Mouse (Mus musculus) intestine, postnatal 0 days (tissue): ENCODE data around the gene Copz2. TPM values are rescaled to one million over a fixed set of nuclear protein-coding genes. Genes with fewer than 3 reads are reported as not detected.

Source experiments
- ATAC-seq: fragments of 200-750 bp; cut with Nextera tagmentation; 2 replicates; pipeline ENCODE4 v1.8.0; 2017; ENCODE audit warnings: mild to moderate bottlenecking, moderate TSS enrichment, moderate library complexity
- H3K27ac ChIP-seq: fragments of 300-500 bp; sonication (generic); 2 replicates; pipeline ENCODE4 v1.5.1; 2014; ENCODE audit warnings: mild to moderate bottlenecking, low read depth, low read length, moderate library complexity
- H3K27me3 ChIP-seq: fragments of 300-500 bp; sonication (generic); replicated peaks from 2 replicates; pipeline ENCODE4 v1.6.1; 2014; ENCODE audit warnings: low read length, mixed read lengths; ENCODE audit not compliant: control insufficient read depth, insufficient read depth
- H3K36me3 ChIP-seq: fragments of 300-500 bp; sonication (generic); 2 replicates; pipeline ENCODE4 v1.6.1; 2014; ENCODE audit warnings: mild to moderate bottlenecking, moderate library complexity; ENCODE audit not compliant: control insufficient read depth, insufficient read depth
- H3K4me1 ChIP-seq: fragments of 300-500 bp; sonication (generic); replicated peaks from 2 replicates; pipeline ENCODE4 v1.6.1; 2014; ENCODE audit warnings: antibody characterized with exemption, low read length, mixed read lengths; ENCODE audit not compliant: control insufficient read depth, insufficient read depth
- H3K4me2 ChIP-seq: fragments of 300-500 bp; sonication (generic); replicated peaks from 2 replicates; pipeline ENCODE4 v1.6.1; 2014; ENCODE audit warnings: low read depth, mild to moderate bottlenecking, moderate library complexity
- H3K4me3 ChIP-seq: fragments of 300-500 bp; sonication (generic); 2 replicates; pipeline ENCODE4 v1.5.1; 2014; ENCODE audit warnings: low read depth, low read length
- H3K9ac ChIP-seq: fragments of 300-500 bp; sonication (generic); 2 replicates; pipeline ENCODE4 v1.6.1; 2014; ENCODE audit warnings: mild to moderate bottlenecking, low read depth, low read length
- H3K9me3 ChIP-seq: fragments of 300-500 bp; sonication (generic); 2 replicates; pipeline ENCODE4 v1.6.1; 2016; ENCODE audit warnings: mixed run types; ENCODE audit not compliant: control insufficient read depth
- CTCF ChIP-seq: sonication (generic); IDR thresholded peaks from 2 replicates; pipeline ENCODE4 v1.5.1; 2016; ENCODE audit warnings: low read depth, mild to moderate bottlenecking, control low read depth, antibody characterized with exemption, moderate library complexity
- WGBS: fragments of 180-500 bp; shearing (Covaris S2); extraction: QIAGEN DNeasy Blood & Tissue Kit; methylation state at CpG from one replicate; pipeline ENCODE4 v1.1.7; 2014; 5-methylcytosine and 5-hydroxymethylcytosine counted together
- polyA plus RNA-seq: library from polyadenylated mRNA; unstranded; fragments of >200 nt; fragmentation: Nextera tagmentation; extraction: Ambion mirVana; gene quantifications from 2 replicates; pipeline ENCODE4 v1.2.1, GENCODE M21; 2015

Gene Copz2
- polyA plus RNA-seq, 1 experiment from 2014 or later, result 46.8 TPM

DNA sequence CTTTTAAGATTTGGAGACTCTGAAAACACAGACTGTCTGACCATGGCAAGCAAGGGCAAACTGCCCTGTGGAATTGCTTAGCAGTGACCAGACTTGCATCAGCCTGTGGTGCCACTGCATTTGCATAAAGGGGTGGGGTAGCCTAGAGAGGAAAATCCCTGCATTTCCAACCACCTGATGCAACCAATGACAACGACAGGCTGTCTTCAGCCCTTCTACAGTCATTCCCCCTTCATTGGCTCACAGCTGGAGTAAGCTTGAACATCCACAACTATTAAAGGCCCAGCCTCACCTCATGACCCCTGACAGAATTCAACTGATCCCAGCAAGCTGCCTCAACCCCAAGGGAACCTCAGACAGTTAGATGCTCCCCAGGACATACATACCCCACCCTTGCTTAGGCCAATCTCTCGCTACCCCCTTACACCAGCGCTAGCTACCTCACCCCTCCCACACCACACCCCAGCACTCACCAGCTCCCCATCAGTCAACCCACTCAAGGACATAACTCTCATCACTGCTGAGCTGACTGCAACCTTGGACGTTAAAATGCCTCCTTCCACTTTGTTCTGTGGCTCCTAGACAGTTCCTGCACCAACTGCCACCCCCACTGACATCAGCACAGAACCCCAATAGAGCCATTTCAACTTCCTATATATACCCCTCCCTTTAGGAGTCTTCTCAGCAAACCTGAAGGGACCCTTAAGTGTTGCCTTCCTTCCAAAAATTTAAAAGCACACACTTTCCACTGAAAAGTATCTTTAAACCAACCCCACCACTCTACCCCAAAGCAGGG, 26.8 kb upstream of the Copz2 start:
- H3K36me3 ChIP-seq, result peaks cover 58% of the 10 kb centered on the region
- TF ChIP-seq CTCF, result no peak
- WGBS, result 42% methylated on average over 4 of the region's 4 CpGs
- H3K27me3 ChIP-seq, result no peaks in the 10 kb centered on the region
- H3K9ac ChIP-seq, result no peak overlapping the region
- H3K9me3 ChIP-seq, result no peaks in the 10 kb centered on the region
- H3K4me2 ChIP-seq, result peak overlapping the region; percentile 84; the same call in 1 of the 2 replicates
- H3K27ac ChIP-seq, result no peak overlapping the region
- no peak for ATAC-seq
- peak overlapping the region; percentile 40 for H3K4me3 ChIP-seq
- peaks cover 25% of the 10 kb centered on the region for H3K4me1 ChIP-seq

DNA sequence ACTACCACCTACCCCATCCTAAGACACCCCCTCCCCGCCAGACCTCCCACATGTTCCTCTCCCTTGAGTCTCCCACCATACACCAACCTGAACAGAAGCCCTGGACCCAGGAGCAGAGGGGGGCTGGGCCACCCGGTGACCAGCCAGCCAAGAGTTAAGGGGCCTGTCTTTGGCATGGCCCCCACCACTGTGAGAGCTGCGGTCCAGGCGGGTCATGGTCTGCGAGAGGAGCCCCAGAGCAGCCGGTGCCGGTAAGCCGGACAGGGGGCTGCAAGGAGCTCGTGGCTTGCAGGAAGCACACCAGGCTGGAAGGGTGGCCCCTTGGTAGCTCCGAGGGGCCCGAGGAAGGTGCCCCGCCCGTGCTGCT, 26.2 kb upstream of the Copz2 start:
- H3K9me3 ChIP-seq, result no peaks in the 10 kb centered on the region
- no peaks in the 10 kb centered on the region for H3K27me3 ChIP-seq
- peaks cover 25% of the 10 kb centered on the region for H3K4me1 ChIP-seq
- no peak overlapping the region for H3K27ac ChIP-seq
- no peak for TF ChIP-seq CTCF
- 11% methylated on average over 10 of the region's 13 CpGs for WGBS
- H3K4me2 ChIP-seq, result peak overlapping the region; percentile 84
- H3K9ac ChIP-seq, result peak overlapping the region; percentile 34
- no peak for ATAC-seq
- peaks cover 52% of the 10 kb centered on the region for H3K36me3 ChIP-seq
- peak overlapping the region; percentile 40 for H3K4me3 ChIP-seq

DNA sequence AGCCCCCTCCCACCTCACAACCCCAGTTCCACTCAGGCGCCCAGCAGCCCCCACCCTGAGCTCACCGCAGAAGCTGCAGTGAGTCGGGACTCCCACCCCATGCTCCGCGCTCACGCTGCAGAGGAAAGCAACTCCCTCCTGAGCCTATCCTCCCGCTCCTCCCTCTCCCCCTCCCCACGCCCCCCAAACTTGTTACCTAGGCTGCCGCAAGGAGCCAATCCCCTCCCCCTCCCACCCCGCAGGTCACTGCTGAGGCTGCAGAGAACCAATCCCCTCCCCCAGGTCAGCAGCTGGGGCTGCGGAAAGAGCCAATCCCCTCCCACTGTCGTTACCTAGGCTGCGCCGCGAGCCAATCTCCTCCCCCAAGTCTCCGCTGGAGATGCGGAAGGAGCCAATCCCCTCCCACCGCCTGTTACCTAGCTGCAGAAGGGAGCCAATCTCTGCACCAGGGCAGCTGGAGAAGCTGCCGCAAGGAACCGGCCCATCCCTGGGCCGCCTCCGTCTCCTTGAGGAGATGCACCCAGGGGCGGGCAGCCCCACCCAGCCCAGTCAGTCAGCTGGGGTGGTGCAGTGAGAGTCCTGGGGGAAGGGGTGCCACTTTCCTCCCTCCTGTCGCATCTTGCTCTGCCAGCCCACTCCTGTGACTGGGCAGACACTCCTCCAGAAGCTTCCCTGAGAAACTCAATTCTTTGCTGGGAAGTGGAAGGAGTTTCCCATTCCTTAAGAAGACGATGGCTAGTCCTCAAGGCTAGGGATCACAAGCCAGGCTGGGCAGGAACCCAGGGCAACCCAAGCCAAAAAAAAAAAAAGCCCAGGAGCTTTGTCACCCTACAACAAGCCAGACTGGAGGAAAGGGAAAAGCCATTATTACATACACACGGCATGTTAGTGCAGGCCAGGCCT, 25.5 kb upstream of the Copz2 start:
- H3K9ac ChIP-seq, result peak overlapping the region; percentile 34
- H3K27me3 ChIP-seq, result no peaks in the 10 kb centered on the region
- H3K36me3 ChIP-seq, result peaks cover 45% of the 10 kb centered on the region
- no peak for TF ChIP-seq CTCF
- H3K4me1 ChIP-seq, result peaks cover 25% of the 10 kb centered on the region
- H3K4me3 ChIP-seq, result peak overlapping the region; percentile 40
- H3K4me2 ChIP-seq, result peak overlapping the region; percentile 84
- no peaks in the 10 kb centered on the region for H3K9me3 ChIP-seq
- ATAC-seq, result peak; percentile 80
- 2% methylated on average over 24 of the region's 26 CpGs for WGBS
- H3K27ac ChIP-seq, result peak overlapping the region; percentile 46; the same call in 1 of the 2 replicates

DNA sequence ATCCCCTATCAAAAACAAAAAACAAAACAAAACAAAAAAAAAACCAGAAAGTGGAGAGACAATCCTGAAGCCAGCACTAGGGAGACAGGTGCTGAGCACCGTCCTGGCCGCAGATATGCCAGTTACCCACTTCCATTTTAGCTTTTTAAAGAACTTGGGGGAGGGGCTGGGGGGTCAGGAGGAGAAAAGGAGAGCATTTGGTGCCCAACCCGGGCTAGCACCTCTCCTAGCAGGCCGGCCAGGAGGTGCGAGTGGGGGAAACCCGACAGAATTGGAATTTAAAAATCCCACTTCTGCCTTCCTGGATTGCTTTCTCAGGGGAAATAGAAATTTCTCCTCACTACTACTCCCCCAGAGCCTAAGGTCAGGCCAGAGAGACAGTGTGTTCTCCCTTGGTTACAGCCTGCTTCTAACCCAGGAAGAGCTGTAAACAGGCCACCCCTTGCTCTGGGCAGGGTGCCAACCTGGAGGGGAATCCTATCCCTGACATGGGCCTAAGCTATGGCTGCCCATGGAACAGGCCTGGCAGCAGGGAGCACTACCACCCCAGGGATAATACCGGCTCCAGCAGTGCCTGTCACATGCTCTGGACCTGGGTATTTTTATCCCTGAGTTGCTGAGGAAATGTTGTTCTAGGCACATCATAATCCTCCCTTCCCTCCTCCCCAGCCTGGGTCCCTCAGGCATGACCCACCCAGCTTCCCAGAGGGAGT, 24.7 kb upstream of the Copz2 start:
- 43% methylated on average over 7 of the region's 7 CpGs for WGBS
- Histone ChIP-seq H3K9ac (no peak overlapping the region), H3K4me1 (peaks cover 25% of the 10 kb centered on the region), H3K36me3 (peaks cover 37% of the 10 kb centered on the region), H3K27me3 (no peaks in the 10 kb centered on the region), H3K4me3 (no peak overlapping the region), H3K9me3 (no peaks in the 10 kb centered on the region), H3K4me2 (peak overlapping the region; percentile 84; the same call in 1 of the 2 replicates), H3K27ac (peak overlapping the region; percentile 46; the same call in 1 of the 2 replicates)
- no peak for ATAC-seq
- no peak; the same call in 1 of the 2 replicates for TF ChIP-seq CTCF

DNA sequence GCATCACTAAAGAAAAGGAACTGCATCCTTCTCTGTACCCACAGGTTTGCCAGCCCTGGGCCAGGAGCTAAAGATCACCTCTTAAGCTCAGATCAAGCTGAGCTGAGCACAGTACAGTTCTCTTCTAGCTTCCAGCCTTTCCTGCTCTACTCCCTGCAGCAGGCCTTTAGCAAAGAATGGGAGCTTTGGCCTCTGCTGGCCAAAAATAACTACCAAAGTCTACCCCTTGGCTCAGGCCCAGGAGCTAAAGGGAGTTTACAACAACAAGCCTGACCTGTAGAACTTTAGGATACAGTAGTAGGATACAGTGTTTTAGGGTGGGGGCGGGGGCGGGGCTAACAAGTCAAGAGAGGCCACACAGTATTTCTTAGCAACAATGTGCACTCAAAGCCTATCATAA, 23.2 kb upstream of the Copz2 start:
- TF ChIP-seq CTCF, result no peak
- peaks cover 25% of the 10 kb centered on the region for H3K4me1 ChIP-seq
- no peaks in the 10 kb centered on the region for H3K27me3 ChIP-seq
- H3K4me3 ChIP-seq, result no peak overlapping the region
- no peaks in the 10 kb centered on the region for H3K9me3 ChIP-seq
- peak overlapping the region; percentile 35 for H3K4me2 ChIP-seq
- H3K36me3 ChIP-seq, result peaks cover 22% of the 10 kb centered on the region
- 82% methylated on average over 2 of the region's 2 CpGs for WGBS
- ATAC-seq, result no peak
- H3K27ac ChIP-seq, result no peak overlapping the region
- no peak overlapping the region for H3K9ac ChIP-seq
